Mouse (Mus musculus) Patski (cell line): ENCODE measurements at regions not wholly inside any gene's neighbourhood (a gene's known extent, or its start where the extent isn't known, plus 50 kb on each side); places are given as distances from the start of the nearest gene placed in this dataset.
"Not testable (repeated sequence)": the region's sequence is repeated elsewhere in the genome, so short reads cannot be mapped to it uniquely, and the experiment has no call there.

Experiments used
- ATAC-seq: fragments of 100-300 bp; one replicate; pipeline ENCODE4 v1.8.0; 2021
- CTCF ChIA-PET: fragments of 350-600 bp; sonication (Branson Sonifier 250); formaldehyde crosslinking; loops from one replicate; lab custom pipeline; 2022; ENCODE audit warnings: inconsistent platforms; lab: Charles Lee
- POLR2A ChIA-PET: fragments of 350-600 bp; sonication (Branson Sonifier 250); formaldehyde crosslinking; loops from one replicate; lab custom pipeline; 2022; ENCODE audit warnings: antibody characterized with exemption, inconsistent platforms; lab: Charles Lee
- DNase-seq: peaks from one replicate; pipeline ENCODE4 v3.0.0-alpha.2; 2011; ENCODE audit warnings: low read depth, low spot score
- H3K27me3 ChIP-seq: fragments of 371-371 bp; one replicate; pipeline ENCODE4 v1.5.1; 2021
- CTCF ChIP-seq: fragments of 100-300 bp; IDR thresholded peaks from one replicate; pipeline ENCODE4 v1.5.1; 2021
- in situ Hi-C: fragments of 300-500 bp; cut with MboI; formaldehyde crosslinking; loops from 3 replicates; pipeline ENCODE4 v1.11.1; 2018; ENCODE audit warnings: low pct_unique_long_range_greater_than_20kb, mixed read lengths

GRCm38 (mm10) chr1:17449291-17449690 is 696.4 kb downstream of the Crisp4 start:
- DNase-seq = no peak
- CTCF ChIA-PET = no interaction called here
- TF ChIP-seq CTCF = no peak

GRCm38 (mm10) chr1:17434064-17434463 is 711.6 kb downstream of the Crisp4 start:
- ATAC-seq, POLR2A ChIA-PET: not testable (repeated sequence)

More at GRCm38 (mm10) chr1:17449291-17449690, 696.4 kb downstream of the Crisp4 start:
- ATAC-seq = no peak
- POLR2A ChIA-PET = no interaction called here
- no peaks in the 10 kb centered on the region for H3K27me3 ChIP-seq
- in situ Hi-C loops = no loop called here

GRCm38 (mm10) chr1:17415958-17416357 is 729.7 kb downstream of the Crisp4 start:
- in situ Hi-C loops = no loop called here
- POLR2A ChIA-PET = no interaction called here
- no peaks in the 10 kb centered on the region for H3K27me3 ChIP-seq
- ATAC-seq (no peak), DNase-seq (no peak)
- no peak for TF ChIP-seq CTCF
- CTCF ChIA-PET = no interaction called here

More at GRCm38 (mm10) chr1:17434064-17434463, 711.6 kb downstream of the Crisp4 start:
- in situ Hi-C loops, CTCF ChIA-PET, DNase-seq, H3K27me3 ChIP-seq: not testable (repeated sequence)

- POLR2A ChIA-PET = no interaction called here
- no peak for TF ChIP-seq CTCF
- in situ Hi-C loops = no loop called here
- CTCF ChIA-PET = no interaction called here
- no peaks in the 10 kb centered on the region for H3K27me3 ChIP-seq
- ATAC-seq (no peak), DNase-seq (no peak)
These were observed 750.8 kb downstream of the Crisp4 start for GRCm38 (mm10) chr1:17394893-17395292.

- ATAC-seq (no peak), DNase-seq (no peak)
- TF ChIP-seq CTCF = no peak
- ChIA-PET CTCF (no interaction called here), POLR2A (no interaction called here)
- in situ Hi-C loops = no loop called here
- H3K27me3 ChIP-seq = no peaks in the 10 kb centered on the region
These were observed 753.4 kb downstream of the Crisp4 start for GRCm38 (mm10) chr1:17392114-17392819.

GRCm38 (mm10) chr1:17377562-17377961 is 768.1 kb downstream of the Crisp4 start:
- ChIA-PET POLR2A (no interaction called here), CTCF (interaction anchor here (0.8 kb wide), 1 partner anchor 12 kb away, joined by 3 read pairs; no protein-coding TSS in a partner anchor)
- DNase-seq (no peak), ATAC-seq (no peak)
- in situ Hi-C loops = no loop called here
- no peaks in the 10 kb centered on the region for H3K27me3 ChIP-seq
- no peak for TF ChIP-seq CTCF

GRCm38 (mm10) chr1:17348271-17348670 is 797.4 kb downstream of the Crisp4 start:
- in situ Hi-C loops = no loop called here
- DNase-seq (no peak), ATAC-seq (no peak)
- H3K27me3 ChIP-seq = no peaks in the 10 kb centered on the region
- ChIA-PET POLR2A (no interaction called here), CTCF (no interaction called here)
- no peak for TF ChIP-seq CTCF

GRCm38 (mm10) chr1:17337827-17338226 is 807.9 kb downstream of the Crisp4 start:
- ATAC-seq = no peak
- H3K27me3 ChIP-seq = no peaks in the 10 kb centered on the region
- no peak for TF ChIP-seq CTCF
- CTCF ChIA-PET = no interaction called here
- in situ Hi-C loops = no loop called here
- DNase-seq = no peak
- POLR2A ChIA-PET = no interaction called here

GRCm38 (mm10) chr1:17311392-17311791 is 834.3 kb downstream of the Crisp4 start:
- CTCF ChIA-PET, POLR2A ChIA-PET, in situ Hi-C loops: not testable (repeated sequence)

GRCm38 (mm10) chr1:17309928-17310327 is 835.8 kb downstream of the Crisp4 start:
- DNase-seq, CTCF ChIA-PET, POLR2A ChIA-PET, in situ Hi-C loops, ATAC-seq, H3K27me3 ChIP-seq: not testable (repeated sequence)

More at GRCm38 (mm10) chr1:17311392-17311791, 834.3 kb downstream of the Crisp4 start:
- ATAC-seq, DNase-seq, H3K27me3 ChIP-seq: not testable (repeated sequence)
